Mouse (Mus musculus): ENCODE data around the gene Ugt1a8.
A peak's percentile ranks its signal among the peaks of the same experiment; 100 is the strongest.
"Not testable (repeated sequence)": the region's sequence is repeated elsewhere in the genome, so short reads cannot be mapped to it uniquely, and the experiment has no call there.

Gene Ugt1a8

GRCm38 (mm10) chr1:88220336-88220735 is 132.7 kb downstream of the Ugt1a8 start:
- DNase-seq (ENCODE audit: low spot score in 2 of 2), result peak in 1 of 2 experiments; percentile 20

- no peak for DNase-seq (ENCODE audit: low spot score in 2 of 2)
Measured at GRCm38 (mm10) chr1:88222216-88222615, 134.6 kb downstream of the Ugt1a8 start.

GRCm38 (mm10) chr1:88223011-88223515 is 135.4 kb downstream of the Ugt1a8 start:
- DNase-seq (ENCODE audit: low spot score in 2 of 2), result peak in 1 of 2 experiments; percentile 8

GRCm38 (mm10) chr1:88223591-88223990 is 136.0 kb downstream of the Ugt1a8 start:
- DNase-seq (ENCODE audit: low spot score in 2 of 2), result peak in 1 of 2 experiments; percentile 10

- peak in 1 of 2 experiments; percentile 77 for DNase-seq (ENCODE audit: low spot score in 2 of 2)
Measured at GRCm38 (mm10) chr1:88224029-88224776, 136.6 kb downstream of the Ugt1a8 start.

GRCm38 (mm10) chr1:88225301-88225700 is 137.7 kb downstream of the Ugt1a8 start:
- not testable (repeated sequence) for DNase-seq (ENCODE audit: low spot score in 2 of 2)

GRCm38 (mm10) chr1:88225741-88226140 is 138.1 kb downstream of the Ugt1a8 start:
- DNase-seq (ENCODE audit: low spot score in 2 of 2), result no peak

GRCm38 (mm10) chr1:88226670-88227379 is 139.2 kb downstream of the Ugt1a8 start, which contains the start of gene Mroh2a:
Mroh2a (plus strand) TSS chr1:88226986.
- DNase-seq (ENCODE audit: low spot score in 2 of 2), result peak in 1 of 2 experiments; percentile 11

GRCm38 (mm10) chr1:88227482-88227881 is 139.9 kb downstream of the Ugt1a8 start:
- DNase-seq (ENCODE audit: low spot score in 2 of 2), result no peak

- DNase-seq (ENCODE audit: low spot score in 2 of 2), result peak in 1 of 2 experiments; percentile 18
Measured at GRCm38 (mm10) chr1:88228121-88228520, 140.5 kb downstream of the Ugt1a8 start.

GRCm38 (mm10) chr1:88229566-88229965 is 142.0 kb downstream of the Ugt1a8 start:
- DNase-seq (ENCODE audit: low spot score in 2 of 2), result no peak

GRCm38 (mm10) chr1:88229986-88230385 is 142.4 kb downstream of the Ugt1a8 start:
- DNase-seq (ENCODE audit: low spot score in 2 of 2), result peak in 1 of 2 experiments; percentile 23

- DNase-seq (ENCODE audit: low spot score in 2 of 2), result peak in 1 of 2 experiments; percentile 6
Measured at GRCm38 (mm10) chr1:88230421-88230820, 142.8 kb downstream of the Ugt1a8 start.

- DNase-seq (ENCODE audit: low spot score in 2 of 2), result no peak
Measured at GRCm38 (mm10) chr1:88230981-88231802, 143.6 kb downstream of the Ugt1a8 start.

GRCm38 (mm10) chr1:88231803-88232499 is 144.3 kb downstream of the Ugt1a8 start:
- DNase-seq (ENCODE audit: low spot score in 2 of 2), result peak in 1 of 2 experiments; percentile 9

- DNase-seq (ENCODE audit: low spot score in 2 of 2), result no peak
Measured at GRCm38 (mm10) chr1:88232664-88233380, 145.2 kb downstream of the Ugt1a8 start.

- DNase-seq (ENCODE audit: low spot score in 2 of 2), result no peak
Measured at GRCm38 (mm10) chr1:88233421-88234247, 146.0 kb downstream of the Ugt1a8 start.

GRCm38 (mm10) chr1:88234248-88234610 is 146.6 kb downstream of the Ugt1a8 start:
- DNase-seq (ENCODE audit: low spot score in 2 of 2), result no peak

GRCm38 (mm10) chr1:88234646-88235045 is 147.0 kb downstream of the Ugt1a8 start:
- DNase-seq (ENCODE audit: low spot score in 2 of 2), result no peak

All from urinary bladder, adult 18-20 months (tissue).